Mouse (Mus musculus) liver, embryonic 14.5 days (tissue): ENCODE results near the gene Erg. TPM values are rescaled to one million over a fixed set of nuclear protein-coding genes. Genes with fewer than 3 reads are reported as not detected.

Source experiments
- ATAC-seq: fragments of 200-750 bp; cut with Nextera tagmentation; 2 replicates; pipeline ENCODE4 v1.8.0; 2017; ENCODE audit warnings: moderate number of reproducible peaks, mild to moderate bottlenecking, moderate library complexity; ENCODE audit not compliant: insufficient read depth
- DNase-seq, 3 experiments: peaks; one replicate each; pipeline ENCODE4 v3.0.0-alpha.2; 2012 to 2013; ENCODE audit warnings: low read depth in 3 of 3, low spot score in 3 of 3
- H3K27ac ChIP-seq: fragments of 300-500 bp; sonication (generic); 2 replicates; pipeline ENCODE4 v1.5.1; 2014; ENCODE audit warnings: moderate library complexity, mild to moderate bottlenecking, control low read depth, inconsistent platforms
- H3K27me3 ChIP-seq: fragments of 300-500 bp; sonication (generic); 2 replicates; pipeline ENCODE4 v1.6.1; 2014; ENCODE audit warnings: mild to moderate bottlenecking, low read length, moderate library complexity; ENCODE audit not compliant: control insufficient read depth, insufficient read depth
- H3K36me3 ChIP-seq: fragments of 300-500 bp; sonication (generic); replicated peaks from 2 replicates; pipeline ENCODE4 v1.6.1; 2014; ENCODE audit warnings: low read depth; ENCODE audit not compliant: control insufficient read depth, insufficient read depth
- H3K4me1 ChIP-seq, 2 experiments: fragments of 200-500 bp in 1 of 2; fragments of 300-500 bp in 1 of 2; sonication (generic) in 1 of 2; replicated peaks; 2 replicates each; pipeline ENCODE4 v1.6.1; 2012 to 2014; ENCODE audit warnings: antibody characterized with exemption in 1 of 2, inconsistent platforms in 1 of 2, low read length in 1 of 2; ENCODE audit not compliant: control insufficient read depth in 2 of 2, insufficient read depth in 2 of 2
- H3K4me2 ChIP-seq: fragments of 300-500 bp; sonication (generic); 2 replicates; pipeline ENCODE4 v1.6.1; 2014; ENCODE audit warnings: low read depth, mild to moderate bottlenecking, control low read depth, moderate library complexity
- H3K4me3 ChIP-seq, 2 experiments: fragments of 200-500 bp in 1 of 2; fragments of 300-500 bp in 1 of 2; sonication (generic) in 1 of 2; 2 replicates each; pipeline ENCODE4 v1.5.1; 2012 to 2014; ENCODE audit warnings: low read depth in 2 of 2, low read length in 2 of 2, mild to moderate bottlenecking in 2 of 2, control low read depth in 1 of 2, inconsistent platforms in 1 of 2, moderate library complexity in 1 of 2; ENCODE audit not compliant: insufficient read depth in 1 of 2
- H3K9ac ChIP-seq: fragments of 300-500 bp; sonication (generic); replicated peaks from 2 replicates; pipeline ENCODE4 v1.6.1; 2014; ENCODE audit warnings: mild to moderate bottlenecking, control low read depth, moderate library complexity
- H3K9me3 ChIP-seq: fragments of 300-500 bp; sonication (generic); 2 replicates; pipeline ENCODE4 v1.6.1; 2016; ENCODE audit warnings: low read length, mixed read lengths; ENCODE audit not compliant: control insufficient read depth
- CTCF ChIP-seq: IDR thresholded peaks from 2 replicates; pipeline ENCODE4 v1.5.1; 2016; ENCODE audit warnings: antibody characterized with exemption, low read depth, control low read depth
- EP300 ChIP-seq: IDR thresholded peaks from 2 replicates; pipeline ENCODE4 v1.6.1; 2016; ENCODE audit warnings: antibody characterized with exemption, low read depth
- WGBS: fragments of 180-500 bp; shearing (Covaris S2); extraction: QIAGEN DNeasy Blood & Tissue Kit; methylation state at CpG from one replicate; pipeline ENCODE4 v1.1.7; 2014; ENCODE audit not compliant: insufficient replicate concordance; 5-methylcytosine and 5-hydroxymethylcytosine counted together
- polyA plus RNA-seq, 2 experiments: library from polyadenylated mRNA; depleted of rRNA in 1 of 2; stranded (reverse) in 1 of 2; unstranded in 1 of 2; fragments of >200 nt; fragmentation: Nextera tagmentation in 1 of 2; extraction: Ambion mirVana in 1 of 2; gene quantifications; 2 replicates each; pipeline versions ENCODE4 v1.2.1 to v1.2.3; 2012 to 2014

Erg gene
- polyA plus RNA-seq, 2 experiments = 0.61 to 2.8 TPM

- WGBS = 11% methylated on average over 5 of the region's 5 CpGs
- Histone ChIP-seq H3K27me3 (peaks cover 6% of the 10 kb centered on the region), H3K36me3 (no peaks in the 10 kb centered on the region), H3K4me3 (no peak overlapping the region), H3K4me2 (no peak overlapping the region), H3K9me3 (no peaks in the 10 kb centered on the region), H3K9ac (no peak overlapping the region), H3K4me1 (no peaks in the 10 kb centered on the region), H3K27ac (no peak overlapping the region)
- TF ChIP-seq CTCF (no peak), EP300 (no peak)
- DNase-seq (no peak), ATAC-seq (no peak)
Measured at GRCm38 (mm10) chr16:95459325-95459691, 127.1 kb downstream of the Erg start.

GRCm38 (mm10) chr16:95458590-95459324 lies 127.6 kb downstream of the Erg start:
- Histone ChIP-seq H3K27me3 (peaks cover 6% of the 10 kb centered on the region), H3K9ac (no peak overlapping the region; the same call in 1 of the 2 replicates), H3K4me3 (peak overlapping the region; percentile 31 to 59), H3K27ac (no peak overlapping the region), H3K36me3 (no peaks in the 10 kb centered on the region), H3K4me2 (no peak overlapping the region), H3K4me1 (no peaks in the 10 kb centered on the region), H3K9me3 (no peaks in the 10 kb centered on the region)
- TF ChIP-seq EP300 = no peak
- TF ChIP-seq CTCF = no peak
- ATAC-seq = no peak
- no peak for DNase-seq
- 11% methylated on average over 17 of the region's 17 CpGs for WGBS

GRCm38 (mm10) chr16:95457006-95457405 lies 129.4 kb downstream of the Erg start:
- ATAC-seq = no peak
- Histone ChIP-seq H3K4me2 (peak overlapping the region; percentile 20; the same call in 1 of the 2 replicates), H3K36me3 (no peaks in the 10 kb centered on the region), H3K4me3 (peak overlapping the region; percentile 31 to 38), H3K4me1 (peaks cover 0 to 1% of the 10 kb centered on the region in 2 experiments; a peak in 2 of 4 replicates), H3K9ac (no peak overlapping the region; the same call in 1 of the 2 replicates), H3K9me3 (no peaks in the 10 kb centered on the region), H3K27ac (no peak overlapping the region), H3K27me3 (peaks cover 6% of the 10 kb centered on the region)
- WGBS = 20% methylated on average over 3 of the region's 3 CpGs
- TF ChIP-seq CTCF (no peak), EP300 (no peak)
- no peak for DNase-seq

- 30% methylated on average over 8 of the region's 8 CpGs for WGBS
- Histone ChIP-seq H3K4me3 (peak overlapping the region; percentile 12 to 40; a peak in 3 of 4 replicates), H3K4me1 (peaks cover 0 to 2% of the 10 kb centered on the region in 2 experiments; a peak in 2 of 4 replicates), H3K27me3 (peaks cover 6% of the 10 kb centered on the region), H3K9ac (0 out of 2 replicates have a peak overlapping the region, but pooled peaks have one; percentile 9), H3K4me2 (peak overlapping the region; percentile 20; the same call in 1 of the 2 replicates), H3K27ac (no peak overlapping the region), H3K9me3 (no peaks in the 10 kb centered on the region), H3K36me3 (no peaks in the 10 kb centered on the region)
- TF ChIP-seq EP300 (no peak), CTCF (no peak)
- DNase-seq (no peak), ATAC-seq (no peak)
Measured at GRCm38 (mm10) chr16:95455896-95456295, 130.5 kb downstream of the Erg start.

GRCm38 (mm10) chr16:95455461-95455860 lies 130.9 kb downstream of the Erg start:
- Histone ChIP-seq H3K4me1 (peaks cover 0 to 2% of the 10 kb centered on the region in 2 experiments; a peak in 2 of 4 replicates), H3K4me2 (peak overlapping the region; percentile 22; the same call in 1 of the 2 replicates), H3K9ac (no peak overlapping the region), H3K4me3 (peak overlapping the region in 1 of 2 experiments; percentile 40; a peak in 2 of 4 replicates), H3K27ac (no peak overlapping the region), H3K27me3 (peaks cover 6% of the 10 kb centered on the region), H3K36me3 (no peaks in the 10 kb centered on the region), H3K9me3 (no peaks in the 10 kb centered on the region)
- DNase-seq (no peak), ATAC-seq (no peak)
- WGBS = 46% methylated on average over 5 of the region's 5 CpGs
- TF ChIP-seq CTCF = no peak
- no peak for TF ChIP-seq EP300
